Mouse (Mus musculus) hindbrain, embryonic 11.5 days (tissue): ENCODE measurements around the gene Lsm12. TPM values are rescaled to one million over a fixed set of nuclear protein-coding genes. Genes with fewer than 3 reads are reported as not detected.
A peak's percentile ranks its signal among the peaks of the same experiment; 100 is the strongest.

Source experiments
- ATAC-seq: fragments of 200-750 bp; cut with Nextera tagmentation; 2 replicates; pipeline ENCODE4 v1.8.0; 2017; ENCODE audit warnings: mild to moderate bottlenecking, moderate TSS enrichment, moderate library complexity; ENCODE audit not compliant: low FRiP score
- DNase-seq: peaks from one replicate; pipeline ENCODE4 v3.0.0-alpha.2; 2015; ENCODE audit warnings: low spot score
- H3K27ac ChIP-seq: fragments of 300-500 bp; sonication (generic); 2 replicates; pipeline ENCODE4 v1.5.1; 2014; ENCODE audit warnings: mild to moderate bottlenecking, low read depth, low read length
- H3K27me3 ChIP-seq: fragments of 300-500 bp; sonication (generic); 2 replicates; pipeline ENCODE4 v1.6.1; 2014; ENCODE audit warnings: mild to moderate bottlenecking, low read length, moderate library complexity, mixed read lengths; ENCODE audit not compliant: control insufficient read depth, insufficient read depth
- H3K36me3 ChIP-seq: fragments of 300-500 bp; sonication (generic); 2 replicates; pipeline ENCODE4 v1.6.1; 2014; ENCODE audit warnings: mild to moderate bottlenecking, low read length, moderate library complexity, mixed read lengths; ENCODE audit not compliant: control insufficient read depth, insufficient read depth
- H3K4me1 ChIP-seq: fragments of 300-500 bp; sonication (generic); replicated peaks from 2 replicates; pipeline ENCODE4 v1.6.1; 2014; ENCODE audit warnings: low read length, mixed read lengths; ENCODE audit not compliant: control insufficient read depth, insufficient read depth
- H3K4me2 ChIP-seq: fragments of 300-500 bp; sonication (generic); replicated peaks from 2 replicates; pipeline ENCODE4 v1.6.1; 2014; ENCODE audit warnings: mild to moderate bottlenecking, low read depth, low read length
- H3K4me3 ChIP-seq: fragments of 300-500 bp; sonication (generic); 2 replicates; pipeline ENCODE4 v1.5.1; 2014; ENCODE audit warnings: low read depth, low read length
- H3K9ac ChIP-seq: fragments of 300-500 bp; sonication (generic); 2 replicates; pipeline ENCODE4 v1.6.1; 2014; ENCODE audit warnings: low read depth, low read length
- H3K9me3 ChIP-seq: fragments of 300-500 bp; sonication (generic); 2 replicates; pipeline ENCODE4 v1.6.1; 2016; ENCODE audit warnings: low read length; ENCODE audit not compliant: control insufficient read depth
- WGBS: fragments of 180-500 bp; shearing (Covaris S2); extraction: QIAGEN DNeasy Blood & Tissue Kit; methylation state at CpG from one replicate; pipeline ENCODE4 v1.1.7; 2014; 5-methylcytosine and 5-hydroxymethylcytosine counted together
- polyA plus RNA-seq: library from polyadenylated mRNA; unstranded; fragments of >200 nt; fragmentation: Nextera tagmentation; extraction: Ambion mirVana; gene quantifications from 2 replicates; pipeline ENCODE4 v1.2.1, GENCODE M21; 2014

Gene Lsm12
- polyA plus RNA-seq, 1 experiment from 2014 or later: 76.0 TPM

DNA sequence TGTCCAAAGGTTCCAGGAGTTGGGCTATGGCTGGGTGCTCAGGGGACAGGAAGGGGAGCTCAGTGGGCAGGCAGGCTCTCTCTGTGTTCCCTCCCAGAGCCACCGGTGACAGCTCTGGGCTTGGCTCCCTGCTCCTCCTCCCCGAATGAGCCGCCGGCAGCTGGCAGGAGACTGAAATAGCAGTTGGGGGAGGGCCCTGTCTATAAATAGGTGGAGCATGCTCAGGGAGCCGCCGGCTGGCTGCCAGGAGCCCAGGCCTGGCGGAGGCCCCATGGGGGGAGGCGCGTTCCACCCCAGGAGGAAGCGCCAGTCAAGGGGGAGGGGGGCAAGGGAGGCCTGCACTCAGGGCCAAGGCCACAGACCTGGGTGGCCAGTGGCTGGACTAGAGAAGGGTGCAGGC, 33.7 kb upstream of the Lsm12 start:
- Histone ChIP-seq H3K27me3 (no peaks in the 10 kb centered on the region), H3K4me1 (peaks cover 26% of the 10 kb centered on the region), H3K27ac (peak overlapping the region; percentile 75), H3K4me3 (peak overlapping the region; percentile 22), H3K9ac (peak overlapping the region; percentile 33; the same call in 1 of the 2 replicates), H3K36me3 (no peaks in the 10 kb centered on the region; the same call in 1 of the 2 replicates), H3K9me3 (no peaks in the 10 kb centered on the region), H3K4me2 (peak overlapping the region; percentile 27)
- ATAC-seq (peak; percentile 69), DNase-seq (peak; percentile 71)
- 0% methylated on average over 9 of the region's 10 CpGs for WGBS

DNA sequence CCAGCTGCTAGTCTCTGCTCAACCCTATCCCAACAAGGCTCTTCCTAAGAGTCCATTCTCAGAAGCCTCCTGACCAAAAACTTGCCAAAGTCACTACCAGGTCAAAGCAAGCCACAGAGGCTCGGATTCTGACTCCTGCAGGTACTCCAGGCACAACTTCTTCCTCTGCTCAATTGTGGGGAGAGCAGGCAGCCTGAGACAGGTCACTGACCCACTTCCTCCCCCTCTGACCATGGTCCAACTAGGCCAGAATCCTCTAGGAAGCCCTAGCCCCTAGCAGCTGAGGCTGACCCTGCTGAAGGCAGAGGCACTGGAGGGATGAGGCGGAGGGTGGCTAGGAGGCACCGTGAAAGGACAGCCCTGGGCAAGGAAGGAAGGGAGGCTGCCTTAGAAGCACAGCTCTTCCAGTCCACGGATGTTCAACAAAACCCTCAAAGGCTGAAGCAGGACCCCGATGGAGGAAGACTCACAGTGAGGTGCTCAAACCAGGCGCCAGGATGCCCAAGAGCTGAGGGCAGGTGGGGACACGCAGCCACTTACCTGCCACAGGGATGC, 32.9 kb upstream of the Lsm12 start:
- peak overlapping the region; percentile 27 for H3K4me2 ChIP-seq
- peaks cover 24% of the 10 kb centered on the region for H3K4me1 ChIP-seq
- no peaks in the 10 kb centered on the region; the same call in 1 of the 2 replicates for H3K36me3 ChIP-seq
- H3K27me3 ChIP-seq: no peaks in the 10 kb centered on the region
- peak overlapping the region; percentile 75 for H3K27ac ChIP-seq
- WGBS: 70% methylated on average over 7 of the region's 7 CpGs
- DNase-seq: no peak
- H3K9ac ChIP-seq: peak overlapping the region; percentile 33; the same call in 1 of the 2 replicates
- H3K9me3 ChIP-seq: no peaks in the 10 kb centered on the region
- no peak for ATAC-seq
- H3K4me3 ChIP-seq: peak overlapping the region; percentile 22; the same call in 1 of the 2 replicates

DNA sequence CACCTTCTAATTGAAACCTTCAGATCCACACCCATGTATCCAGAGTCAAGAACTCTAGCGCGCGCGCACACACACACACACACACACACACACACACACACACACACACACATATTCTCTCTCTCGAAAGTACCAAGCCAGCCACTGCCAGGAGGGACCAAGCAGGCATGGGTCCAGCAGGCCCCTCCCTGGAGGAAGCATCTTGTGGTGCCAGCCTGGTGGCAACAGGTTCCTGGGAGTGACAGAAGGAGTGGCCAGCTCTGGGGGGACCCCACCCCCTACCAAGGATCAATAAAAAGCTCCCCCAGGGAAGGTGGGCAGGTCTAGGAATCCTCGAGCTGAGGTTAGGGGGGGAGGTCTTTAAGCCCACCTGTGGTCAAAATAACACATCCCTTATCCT, 32.3 kb upstream of the Lsm12 start:
- H3K4me3 ChIP-seq: no peak overlapping the region
- ATAC-seq: no peak
- no peak for DNase-seq
- no peaks in the 10 kb centered on the region for H3K27me3 ChIP-seq
- H3K36me3 ChIP-seq: no peaks in the 10 kb centered on the region; the same call in 1 of the 2 replicates
- H3K27ac ChIP-seq: no peak overlapping the region
- H3K9me3 ChIP-seq: no peaks in the 10 kb centered on the region
- no peak overlapping the region for H3K9ac ChIP-seq
- WGBS: 86% methylated on average over 6 of the region's 6 CpGs
- no peak overlapping the region for H3K4me2 ChIP-seq
- H3K4me1 ChIP-seq: peaks cover 24% of the 10 kb centered on the region

DNA sequence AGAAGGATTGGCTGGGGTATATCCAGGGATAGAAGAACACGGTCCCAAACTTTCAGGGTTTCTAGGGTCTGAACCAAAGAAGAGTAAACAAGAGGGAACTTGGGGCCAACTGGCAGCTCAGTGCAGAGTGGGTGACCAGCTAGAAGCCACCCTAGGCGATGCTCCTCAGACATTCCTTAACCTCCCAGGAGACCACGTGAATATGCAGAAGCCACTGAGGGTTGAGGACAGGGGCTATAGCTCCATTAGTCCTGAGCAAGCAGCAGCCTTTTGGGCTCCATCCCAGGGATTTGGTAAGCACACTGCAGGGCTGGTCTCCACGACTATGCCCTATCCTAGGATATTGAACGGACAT, 31.8 kb upstream of the Lsm12 start:
- Histone ChIP-seq H3K9me3 (no peaks in the 10 kb centered on the region), H3K4me2 (no peak overlapping the region), H3K9ac (no peak overlapping the region), H3K4me1 (peaks cover 24% of the 10 kb centered on the region), H3K27ac (no peak overlapping the region), H3K27me3 (no peaks in the 10 kb centered on the region), H3K36me3 (no peaks in the 10 kb centered on the region; the same call in 1 of the 2 replicates), H3K4me3 (no peak overlapping the region)
- no peak for ATAC-seq
- DNase-seq: no peak
- 58% methylated on average over 5 of the region's 5 CpGs for WGBS

DNA sequence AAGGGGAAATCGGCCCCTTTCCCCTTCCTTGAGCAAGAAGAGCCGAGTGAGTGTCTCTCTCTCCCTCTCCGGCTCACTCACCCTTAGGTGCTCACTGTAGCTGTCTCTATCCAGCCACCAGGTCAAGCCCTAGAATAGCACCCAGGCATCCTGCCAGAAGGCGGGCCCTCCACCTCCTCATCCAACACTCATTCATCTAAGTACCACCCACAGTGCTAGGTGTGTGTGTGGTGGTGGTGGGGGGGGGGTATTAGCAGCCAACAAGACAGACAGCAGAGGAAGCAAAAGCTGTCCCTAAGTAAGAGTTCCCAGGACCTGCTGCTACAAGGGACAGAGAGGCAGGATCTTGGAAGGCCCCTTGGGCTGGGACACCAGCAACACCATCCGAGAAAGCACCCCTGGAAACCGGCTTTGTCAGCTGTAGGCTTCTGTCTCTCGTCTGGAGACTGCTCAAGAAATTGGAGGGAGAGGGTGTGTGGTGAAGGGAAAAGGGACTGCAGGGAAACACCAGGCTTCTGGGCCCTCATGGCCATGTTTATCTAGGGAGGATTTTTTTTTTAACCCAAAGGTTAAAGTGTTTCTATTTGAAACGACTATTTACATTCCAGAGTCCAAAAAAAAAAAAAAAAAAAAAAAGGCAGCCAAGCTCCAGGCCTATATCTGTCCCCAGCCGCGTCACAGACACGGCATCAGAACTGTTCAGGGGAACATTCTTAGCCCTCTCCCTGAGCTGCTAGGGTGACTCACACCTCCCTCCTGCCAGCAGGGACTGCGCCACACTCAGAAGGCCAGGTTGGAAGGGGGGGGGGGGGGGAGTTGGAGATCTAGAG, 31.2 kb upstream of the Lsm12 start:
- Histone ChIP-seq H3K4me2 (no peak overlapping the region), H3K36me3 (no peaks in the 10 kb centered on the region), H3K9ac (no peak overlapping the region), H3K4me3 (no peak overlapping the region), H3K9me3 (no peaks in the 10 kb centered on the region), H3K27me3 (no peaks in the 10 kb centered on the region), H3K27ac (no peak overlapping the region), H3K4me1 (peaks cover 24% of the 10 kb centered on the region)
- DNase-seq (no peak), ATAC-seq (no peak)
- WGBS: 53% methylated on average over 11 of the region's 12 CpGs

DNA sequence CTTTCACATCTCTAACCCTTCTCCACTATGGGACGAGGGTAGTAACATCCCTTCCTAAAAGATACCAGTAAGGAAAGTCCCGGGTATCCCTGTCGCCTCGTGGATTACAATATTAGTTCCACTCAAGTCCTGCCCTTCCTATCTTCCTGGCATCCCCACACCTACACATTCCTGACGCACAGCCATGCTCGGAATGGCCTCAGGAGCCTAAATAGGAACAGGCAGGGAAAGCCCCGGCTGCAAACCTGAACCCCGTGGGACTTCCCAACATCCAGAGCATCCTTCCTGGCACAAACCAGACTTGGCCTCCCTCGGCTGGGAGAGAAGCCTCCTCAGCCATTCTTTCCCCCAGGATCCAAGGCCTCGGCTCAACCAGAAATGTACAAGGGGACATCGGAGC, 30.4 kb upstream of the Lsm12 start:
- H3K4me1 ChIP-seq: peaks cover 24% of the 10 kb centered on the region
- H3K27ac ChIP-seq: no peak overlapping the region
- H3K9ac ChIP-seq: no peak overlapping the region

DNA sequence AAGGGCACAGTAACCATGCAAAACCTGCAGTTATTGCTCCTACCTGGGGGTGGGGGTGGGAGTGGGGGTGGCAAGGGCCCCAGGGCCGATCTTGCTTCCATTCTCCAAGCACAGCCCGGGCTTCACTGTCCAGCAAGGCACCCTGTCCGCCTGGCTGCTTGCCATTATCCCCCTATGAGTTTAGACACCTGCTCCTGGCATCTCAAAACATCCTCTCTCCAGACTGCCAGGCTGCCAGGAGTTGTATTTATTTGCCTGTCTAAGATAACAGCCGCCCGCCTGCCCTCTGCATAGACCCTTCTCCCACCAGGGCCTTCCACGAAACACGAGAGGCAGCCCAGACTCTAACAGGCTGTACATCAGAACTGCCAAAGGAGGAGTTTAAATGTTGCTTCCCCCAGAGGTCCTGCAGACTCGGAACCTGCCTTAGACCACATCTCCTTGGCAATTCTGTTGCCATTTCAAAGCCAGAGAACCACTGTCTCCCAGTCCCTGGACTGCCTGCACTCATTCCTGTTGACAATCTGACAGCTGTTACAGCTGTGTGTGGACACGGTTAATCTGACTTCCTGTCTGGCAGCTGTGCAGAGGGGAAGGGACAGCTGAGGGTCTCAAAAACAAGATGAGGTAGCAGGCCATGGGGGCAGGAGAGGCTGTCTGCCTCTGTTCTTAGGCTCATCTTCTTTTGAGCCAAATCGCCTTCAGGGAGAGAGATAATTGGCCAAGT, 29.5 kb upstream of the Lsm12 start:
- ATAC-seq: no peak
- DNase-seq: no peak

More for the DNA sequence above, 30.4 kb upstream of the Lsm12 start:
- no peaks in the 10 kb centered on the region for H3K27me3 ChIP-seq
- H3K36me3 ChIP-seq: no peaks in the 10 kb centered on the region
- DNase-seq (no peak), ATAC-seq (no peak)
- H3K9me3 ChIP-seq: no peaks in the 10 kb centered on the region
- no peak overlapping the region for H3K4me2 ChIP-seq
- WGBS: 79% methylated on average over 11 of the region's 11 CpGs
- no peak overlapping the region for H3K4me3 ChIP-seq

DNA sequence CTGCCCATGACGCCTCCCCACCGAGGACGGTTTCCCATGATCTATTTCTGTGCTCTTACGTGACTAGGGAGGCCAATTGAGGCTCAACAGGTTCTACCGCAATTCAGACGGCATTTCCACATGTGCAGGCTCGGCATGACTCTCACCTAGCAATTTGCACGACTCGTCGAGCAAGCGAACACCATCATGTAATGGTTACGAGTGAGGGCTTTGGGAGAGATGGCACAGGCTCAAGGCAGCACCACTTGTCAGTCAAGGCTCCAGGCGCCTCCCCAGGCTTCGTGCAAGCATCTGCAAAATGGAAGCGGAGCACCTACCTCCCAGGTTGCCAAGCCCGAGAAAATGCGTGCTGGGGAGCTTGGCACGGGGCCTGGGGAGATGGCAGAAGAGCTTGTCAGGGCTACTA, 26.8 kb upstream of the Lsm12 start:
- no peak overlapping the region for H3K9ac ChIP-seq
- no peak for ATAC-seq
- no peak for DNase-seq
- H3K27ac ChIP-seq: no peak overlapping the region
- H3K36me3 ChIP-seq: 0 out of 2 replicates have a peak, but pooled peaks cover under 1% of the 10 kb centered on the region
- peaks cover 12% of the 10 kb centered on the region for H3K4me1 ChIP-seq
- 79% methylated on average over 18 of the region's 18 CpGs for WGBS
- H3K4me2 ChIP-seq: no peak overlapping the region
- H3K27me3 ChIP-seq: no peaks in the 10 kb centered on the region
- no peaks in the 10 kb centered on the region for H3K9me3 ChIP-seq
- H3K4me3 ChIP-seq: no peak overlapping the region

More for the DNA sequence above, 29.5 kb upstream of the Lsm12 start:
- Histone ChIP-seq H3K9ac (no peak overlapping the region), H3K27me3 (no peaks in the 10 kb centered on the region), H3K9me3 (no peaks in the 10 kb centered on the region), H3K4me1 (peaks cover 23% of the 10 kb centered on the region), H3K36me3 (no peaks in the 10 kb centered on the region), H3K27ac (no peak overlapping the region), H3K4me3 (no peak overlapping the region), H3K4me2 (no peak overlapping the region)
- 73% methylated on average over 10 of the region's 10 CpGs for WGBS
